Mouse (Mus musculus) thymus, adult 18-20 months (tissue): ENCODE data around the gene Zbtb45.
A peak's percentile ranks its signal among the peaks of the same experiment; 100 is the strongest.

ENCODE experiments used
- DNase-seq, 2 experiments: peaks; one replicate each; pipeline ENCODE4 v3.0.0; 2022; ENCODE audit warnings: mixed read lengths in 2 of 2

The Zbtb45 gene

DNA sequence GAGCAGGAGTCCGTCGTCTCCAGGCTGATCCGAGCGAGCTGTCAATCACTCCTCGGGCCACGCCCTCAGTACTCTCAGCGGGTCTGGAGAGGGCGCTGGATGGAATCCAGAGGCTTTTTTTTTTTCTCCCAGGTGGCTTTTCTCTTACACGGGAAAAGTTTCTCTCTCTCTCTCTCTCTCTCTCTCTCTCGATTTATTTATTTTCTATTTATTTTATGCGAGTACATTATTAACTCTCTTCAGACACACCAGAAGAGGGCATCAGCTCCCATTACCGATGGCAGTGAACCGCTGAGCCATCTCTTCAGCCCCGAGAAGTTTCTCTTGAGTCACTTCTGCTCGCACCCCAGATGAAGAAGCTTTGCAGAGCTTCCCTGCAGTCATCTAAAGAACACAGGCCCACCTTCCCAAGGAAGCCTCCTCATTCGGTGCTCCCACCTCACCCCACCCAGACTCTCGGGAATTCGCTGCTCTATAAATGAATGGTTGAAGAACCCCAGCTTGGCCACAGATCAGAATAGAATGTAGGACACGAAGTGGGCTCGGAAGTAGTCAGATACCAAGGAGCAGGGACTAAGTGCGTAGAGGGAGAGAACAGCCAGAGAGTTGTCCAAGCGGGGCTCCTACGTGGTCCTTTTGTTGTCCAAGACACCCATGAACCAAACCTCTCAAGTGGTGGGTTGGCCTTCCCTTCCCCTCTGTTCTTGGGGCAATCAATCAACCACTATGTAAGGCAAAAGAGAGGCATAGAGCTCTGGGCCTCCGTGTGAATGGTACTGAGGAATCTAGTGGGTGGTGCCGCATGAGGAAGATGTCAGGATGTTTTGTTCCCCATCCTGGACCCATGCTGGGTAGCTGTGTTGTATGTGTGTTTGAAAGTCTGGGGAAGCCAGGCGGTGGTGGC lies at the start of gene Zbtb45:
Gene Zbtb45, minus strand, starts transcription at position 30 of the 904 bp plus-strand sequence.
- no peak for DNase-seq

DNA sequence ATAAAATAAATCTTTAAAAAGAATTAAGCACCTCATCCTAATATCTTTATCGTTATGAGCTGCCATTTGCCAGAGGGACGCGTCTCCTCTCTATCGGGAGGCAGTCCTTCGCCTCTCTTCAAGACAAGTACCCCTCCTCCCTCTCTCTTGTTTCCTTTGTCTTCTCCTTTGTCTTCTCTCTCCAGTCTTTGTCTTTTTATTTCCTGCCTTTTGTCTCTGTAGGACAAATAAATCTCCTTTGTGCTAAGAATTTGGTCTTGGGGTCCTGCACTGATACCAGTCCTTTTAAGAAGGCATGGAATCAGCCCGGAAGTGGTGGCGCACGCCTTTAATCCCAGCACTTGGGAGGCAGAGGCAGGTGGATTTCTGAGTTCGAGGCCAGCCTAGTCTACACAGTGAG lies 49.7 kb upstream of the Zbtb45 start:
- no peak for DNase-seq

DNA sequence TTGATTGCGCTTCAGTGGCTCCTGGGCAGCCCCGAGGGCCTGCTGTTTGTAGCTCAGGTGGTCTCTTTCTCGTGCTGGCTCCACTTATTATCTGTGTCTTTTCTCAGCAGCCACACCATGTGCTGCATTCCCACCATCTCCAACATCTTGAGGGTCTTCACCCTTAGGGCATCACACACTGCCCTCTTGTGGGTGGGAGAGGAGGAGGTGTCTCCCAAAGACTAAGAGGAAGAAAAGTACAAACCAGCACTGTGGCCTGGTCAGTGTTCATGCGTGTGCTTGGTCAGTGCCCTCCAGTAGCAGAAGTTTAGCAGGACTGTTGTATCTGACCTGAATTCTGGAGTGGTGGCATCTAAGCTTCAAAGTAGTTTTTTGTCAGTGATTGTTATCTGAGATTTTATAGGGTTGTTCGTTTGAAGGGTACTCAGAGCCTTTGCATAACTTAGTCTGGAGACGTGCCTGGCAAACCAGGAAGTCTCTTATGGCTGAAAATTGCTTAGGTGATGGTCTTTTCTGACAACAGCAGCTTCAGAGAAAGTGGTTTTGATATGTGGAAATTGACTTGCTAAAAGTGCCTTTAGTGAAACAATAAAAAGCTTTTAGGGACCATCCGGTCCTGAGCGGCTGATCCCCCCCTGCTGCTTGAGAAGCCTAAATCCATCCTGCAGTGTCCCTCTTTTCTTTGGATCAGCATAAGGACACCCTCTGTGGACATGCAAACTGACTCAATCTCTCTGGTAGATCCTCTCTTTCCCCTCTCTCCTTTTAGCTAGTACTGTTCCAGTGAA lies 47.3 kb upstream of the Zbtb45 start:
- DNase-seq, result no peak

DNA sequence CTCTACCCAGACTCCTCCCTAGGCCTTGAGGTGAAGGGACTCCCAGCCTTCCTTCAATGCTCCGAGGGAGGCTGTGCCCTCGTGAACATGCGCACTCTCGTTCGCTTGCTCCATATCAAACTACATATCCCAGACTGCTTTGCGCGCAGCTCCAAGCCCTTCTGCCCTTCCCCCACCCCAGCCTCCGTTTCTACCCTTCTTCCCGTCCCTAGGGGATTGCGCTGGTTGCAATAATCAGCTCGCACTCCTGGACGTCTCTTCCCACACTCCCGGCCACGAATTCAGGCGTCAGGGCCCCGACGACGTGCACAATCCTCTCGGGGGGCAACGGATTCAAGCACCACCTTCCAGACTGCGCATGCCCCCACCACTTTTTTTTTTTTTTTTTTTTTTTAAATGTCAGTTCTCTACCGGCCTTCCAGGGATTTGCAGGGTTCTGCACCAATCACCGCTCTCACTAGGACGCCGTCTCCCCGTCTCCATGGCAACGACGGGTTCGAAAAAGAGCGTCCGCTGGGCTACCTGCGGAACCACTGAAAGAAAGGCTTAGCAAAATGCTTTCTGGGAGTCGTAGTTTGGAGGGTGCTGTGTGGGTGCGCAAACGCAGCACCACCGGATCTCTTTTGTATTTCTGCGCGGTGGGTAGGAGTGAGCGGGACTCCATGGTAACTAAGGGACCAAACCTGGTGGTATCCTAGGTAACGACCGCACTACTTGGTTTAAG lies 44.6 kb upstream of the Zbtb45 start, which contains the start of gene Mzf1:
Gene Mzf1, minus strand, starts transcription at position 478 of the 724 bp plus-strand sequence.
- peak; percentile 88 to 95 for DNase-seq

DNA sequence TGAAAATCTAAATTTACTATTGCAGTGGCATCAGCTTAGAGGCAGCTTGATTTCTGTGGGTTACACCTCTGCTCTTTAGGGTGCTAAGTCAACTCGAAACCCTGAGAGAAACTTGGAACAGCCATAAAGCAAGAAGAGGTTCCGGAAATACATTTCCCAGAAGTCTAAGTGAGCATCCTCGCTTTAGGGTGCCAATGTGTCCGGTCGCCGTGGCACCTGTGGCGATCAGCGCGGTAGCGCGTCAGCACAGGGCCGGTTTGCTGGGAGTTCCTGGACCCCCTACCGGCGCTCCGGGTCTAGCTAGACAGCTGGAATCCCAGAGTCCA lies 44.1 kb upstream of the Zbtb45 start:
- DNase-seq, result no peak

DNA sequence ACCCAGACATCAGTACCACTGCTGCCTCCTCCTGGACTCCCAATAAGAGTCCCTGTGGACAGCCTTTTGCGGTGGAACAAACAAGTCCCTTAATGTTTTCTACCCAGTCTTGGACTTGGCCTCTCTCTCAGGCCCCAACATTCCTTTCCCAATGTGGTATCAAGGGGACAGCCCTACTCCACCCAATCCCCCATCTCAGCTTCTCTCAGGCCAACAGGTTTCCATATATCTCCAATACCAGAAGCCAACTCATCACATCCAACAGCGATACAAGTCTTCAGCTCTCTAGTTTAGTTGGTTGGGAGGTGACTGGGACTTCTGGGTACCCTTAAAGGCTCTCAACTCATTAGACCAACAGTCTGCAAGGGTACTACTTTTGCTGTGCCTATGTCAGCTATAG lies 43.7 kb upstream of the Zbtb45 start:
- no peak for DNase-seq

DNA sequence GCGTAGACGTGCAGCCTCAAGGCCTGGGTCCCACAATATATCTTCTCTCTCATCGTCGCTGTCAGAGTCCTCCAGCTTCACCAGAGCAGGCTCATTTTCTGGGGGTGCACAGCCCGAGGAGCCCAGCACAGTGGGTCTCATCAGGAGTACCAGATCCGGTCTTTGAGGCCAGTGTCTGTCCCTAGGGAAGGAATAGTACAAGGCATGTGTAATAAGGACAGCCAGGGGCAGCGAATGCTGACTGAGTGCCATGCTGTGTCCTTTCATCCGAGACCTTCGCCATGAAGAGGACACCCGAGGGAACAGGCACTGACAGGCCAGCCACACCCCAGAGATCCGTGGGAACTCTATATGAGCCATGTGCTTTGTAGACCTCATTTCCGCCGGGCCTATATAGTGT lies 43.2 kb upstream of the Zbtb45 start:
- DNase-seq, result no peak

DNA sequence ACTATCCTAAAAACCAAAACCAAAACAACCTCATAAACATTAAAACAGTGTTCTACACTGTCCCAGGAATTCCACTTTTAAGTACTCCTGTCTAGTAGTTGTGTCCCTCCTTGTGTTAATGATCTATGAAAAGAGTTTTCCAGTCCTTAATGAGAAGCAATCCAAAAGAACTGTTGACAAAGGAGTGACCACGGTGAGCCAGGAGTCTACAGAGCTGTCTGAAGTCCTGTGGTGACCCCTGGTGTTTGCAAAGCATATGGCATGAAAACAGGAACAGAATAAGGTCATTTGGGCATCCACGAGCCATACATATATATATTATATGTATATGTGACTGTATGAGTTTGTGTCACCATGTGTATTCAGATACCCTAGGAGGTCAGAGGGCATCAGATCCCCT lies 36.2 kb upstream of the Zbtb45 start:
- DNase-seq, result no peak

DNA sequence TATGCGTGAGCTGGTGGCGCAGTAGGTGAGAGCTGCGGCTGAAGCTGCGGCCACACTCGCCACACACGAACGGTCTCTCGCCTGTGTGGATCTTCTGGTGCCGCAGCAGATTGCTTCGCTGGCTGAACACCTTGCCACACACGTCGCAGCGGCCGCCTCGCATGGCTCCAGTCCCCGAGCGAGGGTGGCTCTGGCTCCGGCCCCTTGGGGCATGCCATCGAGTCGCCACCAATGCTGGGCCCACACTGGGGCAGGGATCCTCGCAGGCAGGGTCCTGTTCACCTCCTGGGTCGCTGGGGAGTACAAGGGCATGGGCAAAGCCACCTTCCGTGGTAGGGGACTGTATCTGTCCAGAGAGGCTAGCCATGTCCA lies 34.4 kb upstream of the Zbtb45 start:
- DNase-seq, result no peak

DNA sequence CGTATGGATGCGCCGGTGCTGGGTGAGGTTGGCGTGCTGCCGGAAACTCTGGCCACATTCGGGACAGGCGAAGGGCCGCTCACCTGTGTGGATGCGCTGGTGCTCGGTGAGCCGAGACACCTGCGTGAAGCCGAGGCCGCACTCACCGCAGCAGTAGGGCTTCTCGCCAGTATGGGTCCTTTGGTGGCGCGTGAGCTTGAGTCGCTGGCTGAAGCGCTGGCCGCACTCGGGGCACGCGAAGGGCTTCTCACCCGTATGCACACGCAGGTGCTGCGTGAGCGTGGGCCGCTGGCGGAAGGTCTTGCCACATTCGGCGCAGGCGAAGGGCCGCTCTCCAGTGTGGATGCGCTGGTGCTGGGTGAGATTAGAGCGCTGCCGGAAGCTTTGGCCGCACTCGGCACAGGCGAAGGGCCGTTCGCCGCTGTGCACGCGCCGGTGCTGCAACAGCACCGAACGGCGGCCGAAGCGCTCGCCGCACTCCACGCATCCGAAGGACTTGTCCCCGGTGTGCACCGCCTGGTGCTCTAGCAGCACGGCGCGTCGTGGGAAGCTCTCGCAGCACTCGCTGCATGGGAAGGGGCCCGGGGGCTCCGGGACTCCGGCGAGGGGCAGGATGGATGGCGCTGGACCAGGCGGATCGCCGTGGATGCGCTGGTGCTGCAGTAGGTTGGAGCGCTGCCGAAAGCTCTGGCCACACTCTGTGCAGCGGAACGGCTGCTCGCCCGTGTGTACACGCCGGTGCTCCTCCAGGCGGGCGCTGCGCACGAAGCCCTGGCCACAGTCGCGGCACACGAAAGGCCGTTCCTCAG lies 33.8 kb upstream of the Zbtb45 start:
- no peak for DNase-seq

DNA sequence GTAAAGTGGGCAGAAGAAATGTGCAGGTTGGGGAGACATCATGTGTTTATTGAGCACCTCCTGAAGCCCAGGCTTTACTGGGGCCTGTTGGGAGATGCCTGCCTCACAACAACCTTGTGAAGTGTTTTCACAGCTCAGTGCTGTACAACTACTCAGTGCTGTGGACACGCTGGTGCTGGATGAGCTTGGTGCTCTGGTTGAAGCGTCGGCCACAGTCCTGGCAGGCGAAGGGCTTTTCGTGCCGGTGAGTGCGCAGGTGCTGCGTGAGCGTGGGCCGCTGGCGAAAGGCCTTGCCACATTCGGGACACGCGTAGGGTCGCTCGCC lies 33.2 kb upstream of the Zbtb45 start:
- no peak for DNase-seq

DNA sequence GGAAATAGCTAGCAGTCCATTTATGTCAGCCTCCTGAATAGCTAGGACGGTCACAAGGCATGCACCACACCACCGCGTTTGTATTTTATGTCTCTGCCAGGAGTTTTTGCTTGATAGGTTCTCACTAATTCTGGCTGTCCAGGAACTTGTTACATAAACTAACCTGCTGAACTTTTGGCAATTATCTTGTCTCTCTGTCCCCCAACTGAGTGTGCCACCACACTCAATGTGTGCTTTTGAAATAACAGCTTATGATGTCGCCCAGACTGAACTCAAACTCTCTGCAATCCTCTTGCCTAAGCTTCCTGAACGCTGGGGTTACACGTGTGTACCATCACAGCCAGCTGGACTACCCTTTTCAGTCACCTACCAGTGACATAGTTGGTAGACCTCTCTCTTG lies 32.7 kb upstream of the Zbtb45 start:
- no peak for DNase-seq

DNA sequence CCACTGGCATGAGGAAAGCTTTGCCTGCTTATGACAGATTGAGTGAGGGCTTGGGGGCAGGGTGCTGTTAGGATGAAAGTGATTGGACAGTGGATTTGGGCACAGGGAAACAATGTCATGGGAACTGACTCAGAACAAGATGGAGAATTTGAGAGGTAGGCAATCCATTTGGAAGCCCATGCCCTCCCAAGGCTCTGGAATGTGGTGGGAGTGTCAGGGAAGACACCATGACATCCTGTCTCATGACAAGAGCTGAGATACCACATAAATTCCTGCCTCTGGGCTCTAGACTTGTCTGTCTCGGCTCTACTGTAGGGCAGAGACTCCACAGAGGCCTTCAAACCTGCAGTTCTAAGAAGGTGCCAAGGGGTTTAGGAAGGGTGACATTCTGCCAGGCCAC lies 31.4 kb upstream of the Zbtb45 start:
- DNase-seq, result no peak

DNA sequence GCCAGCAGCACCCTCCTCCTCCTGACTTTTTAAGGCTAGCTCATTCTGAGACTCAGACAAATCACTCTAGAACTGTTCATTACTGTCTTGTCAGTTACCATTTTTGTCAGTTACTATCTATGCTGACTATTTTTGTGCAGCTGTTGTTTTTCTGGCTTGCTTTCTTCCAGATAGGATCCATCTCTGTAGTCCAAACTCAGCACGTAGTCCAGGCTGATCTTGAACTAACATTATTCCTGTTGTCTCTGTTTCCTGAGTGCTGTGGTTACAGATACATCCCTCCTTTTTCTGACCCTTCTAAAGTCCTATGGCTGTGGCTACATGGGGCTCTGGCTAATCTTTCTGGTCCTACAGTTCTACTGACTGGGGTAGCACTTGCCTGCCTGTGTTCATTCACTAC lies 29.3 kb upstream of the Zbtb45 start:
- DNase-seq, result no peak

DNA sequence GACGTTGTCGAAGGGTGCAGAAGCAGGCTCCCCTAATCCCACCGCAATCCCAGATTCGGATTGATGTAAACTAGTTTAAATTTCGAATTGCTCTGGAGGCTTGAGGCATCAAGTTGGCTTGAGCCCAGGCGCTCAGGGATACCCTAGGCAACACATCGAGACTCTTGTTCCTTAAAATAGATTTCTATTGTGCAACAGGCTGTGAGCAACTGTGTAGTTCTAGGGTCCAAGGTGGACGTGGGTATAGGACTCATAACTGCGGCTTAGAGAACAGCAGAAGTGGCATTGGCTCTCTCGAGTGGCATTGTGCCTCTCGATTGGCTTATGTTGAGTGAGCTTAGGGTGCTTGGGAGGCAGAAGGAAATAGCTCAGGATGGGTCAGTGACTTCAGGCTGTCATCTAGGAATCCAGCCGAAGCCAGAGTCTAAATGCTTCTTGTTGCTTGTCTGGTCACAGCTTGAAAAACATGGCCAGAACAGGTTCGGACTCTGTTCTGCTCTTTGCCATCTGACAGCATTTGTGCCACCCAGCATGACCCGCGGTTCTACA lies 28.9 kb upstream of the Zbtb45 start:
- DNase-seq, result no peak

DNA sequence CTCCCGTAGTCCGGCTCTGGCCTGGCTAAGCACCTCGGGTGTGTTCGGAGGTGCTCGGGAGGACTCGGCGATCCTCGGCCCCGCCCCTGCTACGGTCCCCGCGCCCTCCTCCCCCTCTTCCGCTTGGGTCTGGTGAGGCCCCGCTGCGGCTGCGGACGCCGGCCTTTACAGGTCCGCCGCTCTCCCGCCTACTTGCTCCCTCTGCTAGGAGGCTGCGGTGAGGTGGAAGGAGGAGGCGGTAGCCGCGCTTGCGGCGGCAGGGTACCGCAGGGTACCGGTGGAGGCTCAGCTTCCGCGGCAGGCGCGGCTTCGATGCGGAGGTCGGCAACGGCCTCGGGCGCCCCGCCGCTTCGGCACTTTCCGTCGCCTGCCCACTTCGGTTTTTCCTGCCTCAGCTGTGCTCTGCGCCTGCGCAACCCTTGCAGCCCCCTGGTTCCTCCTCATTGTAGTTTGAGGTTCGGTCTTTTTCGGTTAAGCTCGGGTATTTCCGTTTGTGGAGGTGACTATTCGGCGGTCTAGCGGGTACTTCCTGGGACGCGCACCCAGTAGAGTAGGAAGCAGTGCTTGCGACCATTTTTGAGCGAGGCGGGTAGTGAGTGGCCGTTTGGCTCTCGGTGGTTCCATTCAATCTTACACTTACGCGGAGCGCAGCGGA lies 28.2 kb upstream of the Zbtb45 start, which contains the start of gene Ube2m:
Gene Ube2m, minus strand, starts transcription at position 375 of the 655 bp plus-strand sequence.
- peak; percentile 98 to 99 for DNase-seq

DNA sequence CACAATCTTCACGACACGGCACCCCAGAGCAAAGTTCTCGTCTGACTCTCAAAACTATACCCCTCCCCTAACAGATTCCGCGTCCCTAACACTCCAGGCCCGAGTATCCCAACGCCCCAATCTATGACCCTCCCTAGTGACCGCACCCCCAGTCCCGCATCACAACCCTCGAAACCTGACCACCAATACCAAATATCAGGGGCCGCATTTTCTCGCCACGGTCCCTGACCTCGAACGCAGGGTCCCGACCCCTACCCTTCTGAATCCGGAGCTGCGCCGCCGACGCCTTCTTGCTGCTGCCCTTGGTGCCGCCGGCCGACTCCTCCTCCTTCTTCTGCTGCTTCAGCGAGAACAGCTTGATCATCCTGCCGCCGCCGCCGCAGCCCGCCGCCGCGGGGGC lies 27.5 kb upstream of the Zbtb45 start:
- peak in 1 of 2 experiments; percentile 68 for DNase-seq

DNA sequence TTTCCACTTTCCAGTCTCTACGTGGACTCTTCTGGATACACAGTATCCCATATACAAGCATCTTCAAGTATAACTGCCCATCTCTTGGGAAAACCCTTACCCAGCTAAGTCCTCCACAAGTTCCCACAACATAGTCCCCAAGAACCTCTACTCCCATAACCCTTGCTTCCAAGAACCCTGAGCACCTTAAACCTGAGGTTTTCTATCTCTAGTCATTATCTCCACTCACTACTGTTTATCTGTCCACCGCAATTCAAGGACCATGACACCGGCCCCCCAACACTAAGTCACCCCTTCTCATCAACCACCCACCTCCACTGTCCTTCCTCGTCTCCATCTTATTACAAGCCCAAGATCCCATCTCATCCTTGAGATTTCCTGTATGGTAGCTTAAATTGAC lies 27.0 kb upstream of the Zbtb45 start:
- no peak for DNase-seq

DNA sequence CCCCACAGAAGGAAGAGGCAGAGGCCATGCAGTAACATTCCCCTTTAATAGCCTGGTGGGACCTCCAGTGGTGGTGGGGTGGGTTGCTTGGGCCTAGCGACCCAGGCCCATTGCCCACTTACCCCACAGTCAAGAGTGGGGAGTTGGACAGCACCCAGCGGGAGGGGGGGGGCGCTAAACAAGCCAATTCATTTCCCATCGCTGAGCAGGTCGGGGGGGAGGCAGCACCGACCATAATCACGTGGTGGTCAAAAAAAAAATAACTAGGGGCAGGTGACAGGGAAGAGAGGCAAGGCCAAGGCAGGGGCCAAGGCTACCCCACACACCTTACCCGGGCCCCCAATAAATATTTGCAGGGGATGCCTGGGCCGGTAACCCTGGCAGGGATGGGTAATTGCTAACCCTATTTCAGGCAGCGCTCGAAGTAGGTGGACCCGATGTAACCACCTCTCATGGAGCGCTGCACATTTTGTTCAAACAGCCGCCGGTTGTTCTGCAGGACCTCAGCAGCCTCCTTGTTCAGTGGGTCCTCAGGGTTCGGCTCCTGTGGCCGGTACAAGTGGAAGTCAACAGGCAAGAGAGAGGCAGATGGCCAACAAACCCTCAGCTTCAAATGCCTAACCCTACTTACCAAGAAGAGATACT lies 25.5 kb upstream of the Zbtb45 start:
- peak in 1 of 2 experiments; percentile 45 for DNase-seq

DNA sequence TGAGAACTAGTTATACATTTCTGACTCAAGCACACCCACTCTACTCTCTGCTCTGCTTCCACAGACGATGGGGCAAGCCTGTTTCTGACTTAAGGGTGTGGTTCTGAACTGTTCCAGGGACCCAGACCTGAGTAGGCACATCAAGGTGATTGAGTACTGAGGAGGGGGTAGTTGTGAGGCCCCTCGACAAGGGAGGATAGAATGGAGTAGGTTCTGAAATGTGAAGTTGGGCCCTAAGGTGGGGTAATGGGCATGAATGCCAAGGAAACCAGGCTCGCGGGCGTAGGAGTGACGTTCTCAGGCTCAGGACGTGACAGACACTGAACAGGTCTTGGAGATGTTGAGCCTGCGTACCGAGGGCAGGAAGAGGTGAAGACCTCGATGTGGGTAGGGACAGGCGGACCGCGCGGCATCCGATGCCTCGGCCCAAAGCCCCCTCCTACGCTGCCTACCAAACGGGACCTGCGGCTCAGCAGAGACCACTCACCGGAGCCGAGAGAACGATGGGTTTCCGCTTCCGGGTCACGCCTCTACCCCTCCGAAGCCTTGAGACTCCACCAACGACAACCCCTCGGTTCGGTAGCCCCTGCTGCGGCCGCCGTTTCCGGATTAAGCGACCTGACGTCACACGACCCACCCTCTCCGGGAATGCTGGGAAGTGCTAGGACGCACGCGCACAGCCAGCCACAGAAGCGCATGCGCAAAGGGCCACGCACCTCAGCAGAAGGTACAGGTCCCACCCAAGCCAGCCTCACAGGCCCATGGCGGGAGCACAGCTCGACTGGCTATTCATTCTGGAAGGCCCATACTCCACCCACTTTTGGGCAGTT lies 24.5 kb upstream of the Zbtb45 start, which contains the start of gene Chmp2a:
Gene Chmp2a, minus strand, starts transcription at position 660 of the 830 bp plus-strand sequence.
- DNase-seq, result peak; percentile 97 to 98
